Mouse (Mus musculus) heart, embryonic 15.5 days (tissue): ENCODE measurements at regions not wholly inside any gene's neighbourhood (a gene's known extent, or its start where the extent isn't known, plus 50 kb on each side); places are given as distances from the start of the nearest gene placed in this dataset.

Experiments used
- ATAC-seq: fragments of 200-750 bp; cut with Nextera tagmentation; replicated peaks from 2 replicates; pipeline ENCODE4 v1.8.0; 2017; ENCODE audit warnings: low read depth, moderate TSS enrichment; ENCODE audit not compliant: insufficient number of reproducible peaks, insufficient read depth, low FRiP score
- H3K27ac ChIP-seq: fragments of 300-500 bp; sonication (generic); 2 replicates; pipeline ENCODE4 v1.5.1; 2015; ENCODE audit warnings: mild to moderate bottlenecking, inconsistent platforms
- H3K27me3 ChIP-seq: fragments of 300-500 bp; sonication (generic); 2 replicates; pipeline ENCODE4 v1.6.1; 2015; ENCODE audit warnings: inconsistent platforms
- H3K36me3 ChIP-seq: fragments of 300-500 bp; sonication (generic); 2 replicates; pipeline ENCODE4 v1.6.1; 2015; ENCODE audit warnings: mild to moderate bottlenecking, inconsistent platforms
- H3K4me1 ChIP-seq: fragments of 300-500 bp; sonication (generic); replicated peaks from 2 replicates; pipeline ENCODE4 v1.6.1; 2015; ENCODE audit warnings: inconsistent platforms
- H3K4me2 ChIP-seq: fragments of 300-500 bp; sonication (generic); 2 replicates; pipeline ENCODE4 v1.6.1; 2015; ENCODE audit warnings: inconsistent platforms, mild to moderate bottlenecking, moderate library complexity
- H3K4me3 ChIP-seq: fragments of 300-500 bp; sonication (generic); 2 replicates; pipeline ENCODE4 v1.5.1; 2015; ENCODE audit warnings: mild to moderate bottlenecking, inconsistent platforms
- H3K9ac ChIP-seq: fragments of 300-500 bp; sonication (generic); 2 replicates; pipeline ENCODE4 v1.6.1; 2015; ENCODE audit warnings: mild to moderate bottlenecking, inconsistent platforms
- H3K9me3 ChIP-seq: fragments of 300-500 bp; sonication (generic); replicated peaks from 2 replicates; pipeline ENCODE4 v1.6.1; 2016; ENCODE audit warnings: inconsistent platforms
- WGBS: fragments of 180-500 bp; shearing (Covaris S2); methylation state at CpG from one replicate; pipeline ENCODE4 v1.1.7; 2015; ENCODE audit warnings: mixed read lengths; 5-methylcytosine and 5-hydroxymethylcytosine counted together

GRCm38 (mm10) chr15:61244511-61244910 is 321.7 kb upstream of the A1bg start:
- Histone ChIP-seq H3K4me2 (no peak overlapping the region), H3K9me3 (no peaks in the 10 kb centered on the region), H3K9ac (no peak overlapping the region), H3K4me1 (no peaks in the 10 kb centered on the region), H3K27me3 (no peaks in the 10 kb centered on the region), H3K4me3 (no peak overlapping the region), H3K36me3 (no peaks in the 10 kb centered on the region), H3K27ac (0 out of 2 replicates have a peak overlapping the region, but pooled peaks have one; percentile 42)
- no peak for ATAC-seq
- 64% methylated on average over 2 of the region's 2 CpGs for WGBS

- no peaks in the 10 kb centered on the region for H3K36me3 ChIP-seq
- H3K4me2 ChIP-seq, result no peak overlapping the region
- ATAC-seq, result no peak
- no peak overlapping the region for H3K9ac ChIP-seq
- no peak overlapping the region for H3K4me3 ChIP-seq
- no peaks in the 10 kb centered on the region for H3K9me3 ChIP-seq
- H3K27ac ChIP-seq, result no peak overlapping the region
- H3K27me3 ChIP-seq, result no peaks in the 10 kb centered on the region
- 56% methylated on average over 2 of the region's 2 CpGs for WGBS
- H3K4me1 ChIP-seq, result no peaks in the 10 kb centered on the region
Measured at GRCm38 (mm10) chr15:61242161-61242681, 319.4 kb upstream of the A1bg start.

GRCm38 (mm10) chr15:61241741-61242140 is 318.9 kb upstream of the A1bg start:
- H3K27me3 ChIP-seq, result no peaks in the 10 kb centered on the region
- no peak overlapping the region for H3K4me3 ChIP-seq
- H3K4me1 ChIP-seq, result no peaks in the 10 kb centered on the region
- 83% methylated on average over 1 of the region's 1 CpGs for WGBS
- no peak overlapping the region for H3K4me2 ChIP-seq
- no peak overlapping the region for H3K9ac ChIP-seq
- no peak for ATAC-seq
- no peaks in the 10 kb centered on the region for H3K9me3 ChIP-seq
- H3K36me3 ChIP-seq, result no peaks in the 10 kb centered on the region
- H3K27ac ChIP-seq, result no peak overlapping the region

- no peak for ATAC-seq
- no peak overlapping the region for H3K4me2 ChIP-seq
- no peaks in the 10 kb centered on the region for H3K36me3 ChIP-seq
- no peaks in the 10 kb centered on the region for H3K4me1 ChIP-seq
- H3K9ac ChIP-seq, result no peak overlapping the region
- no peaks in the 10 kb centered on the region for H3K9me3 ChIP-seq
- no peaks in the 10 kb centered on the region for H3K27me3 ChIP-seq
- H3K4me3 ChIP-seq, result no peak overlapping the region
- H3K27ac ChIP-seq, result no peak overlapping the region
Measured at GRCm38 (mm10) chr15:61240344-61240743, 317.5 kb upstream of the A1bg start.

DNA sequence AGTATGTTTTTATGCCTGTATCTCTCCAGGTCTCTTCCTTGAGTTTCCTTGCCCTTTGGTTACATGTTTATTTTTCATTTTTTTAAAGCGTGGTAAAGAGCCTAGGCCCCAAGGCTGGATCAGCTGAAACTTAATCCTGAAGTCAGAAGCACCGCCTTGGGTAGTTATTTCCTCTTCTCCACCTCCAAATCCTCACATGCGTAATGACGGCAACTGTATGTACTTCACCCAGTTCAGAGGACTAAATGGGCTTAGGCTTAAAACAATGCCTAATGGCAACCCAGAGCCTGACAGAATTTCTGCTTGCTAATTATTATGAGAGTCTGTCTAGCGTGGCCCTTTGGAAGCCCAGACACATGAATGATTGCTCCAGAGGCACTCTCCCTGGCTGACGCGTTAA is 316.6 kb upstream of the A1bg start:
- Histone ChIP-seq H3K36me3 (no peaks in the 10 kb centered on the region), H3K27ac (no peak overlapping the region), H3K4me3 (no peak overlapping the region), H3K4me2 (no peak overlapping the region), H3K9me3 (no peaks in the 10 kb centered on the region), H3K9ac (no peak overlapping the region), H3K4me1 (no peaks in the 10 kb centered on the region), H3K27me3 (no peaks in the 10 kb centered on the region)
- 79% methylated on average over 7 of the region's 7 CpGs for WGBS
- no peak for ATAC-seq

DNA sequence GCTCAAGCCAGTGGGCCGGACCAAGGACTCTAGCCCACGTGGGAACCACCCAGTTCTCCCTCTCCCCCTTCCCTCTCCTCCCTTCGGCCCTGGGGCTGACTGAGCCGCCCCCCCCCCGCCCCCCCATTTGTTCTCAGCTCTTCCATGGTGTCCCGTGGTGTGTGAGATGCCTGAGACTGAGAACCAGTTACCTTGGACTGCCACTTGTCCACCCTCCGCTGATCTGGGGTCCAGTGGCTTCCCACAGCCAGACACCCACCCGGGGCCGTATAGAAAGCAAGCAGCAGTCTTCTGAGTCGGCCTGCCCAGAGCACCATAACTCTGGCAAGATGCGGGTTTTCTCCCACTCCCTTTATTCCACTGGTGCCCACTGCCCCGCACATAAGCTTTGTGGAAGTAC is 316.2 kb upstream of the A1bg start:
- ATAC-seq, result no peak
- WGBS, result 70% methylated on average over 11 of the region's 12 CpGs
- Histone ChIP-seq H3K4me2 (no peak overlapping the region), H3K4me1 (no peaks in the 10 kb centered on the region), H3K9ac (no peak overlapping the region), H3K9me3 (no peaks in the 10 kb centered on the region), H3K4me3 (no peak overlapping the region), H3K36me3 (no peaks in the 10 kb centered on the region), H3K27ac (no peak overlapping the region), H3K27me3 (no peaks in the 10 kb centered on the region)

GRCm38 (mm10) chr15:61229579-61229978 is 306.8 kb upstream of the A1bg start:
- no peak; the same call in 1 of the 2 replicates for ATAC-seq

GRCm38 (mm10) chr15:61222923-61223322 is 300.1 kb upstream of the A1bg start:
- Histone ChIP-seq H3K4me1 (no peaks in the 10 kb centered on the region), H3K27ac (no peak overlapping the region), H3K4me2 (no peak overlapping the region), H3K9me3 (no peaks in the 10 kb centered on the region), H3K36me3 (no peaks in the 10 kb centered on the region), H3K9ac (no peak overlapping the region), H3K4me3 (no peak overlapping the region), H3K27me3 (no peaks in the 10 kb centered on the region)
- WGBS, result 27% methylated on average over 1 of the region's 1 CpGs
- ATAC-seq, result no peak

More at GRCm38 (mm10) chr15:61229579-61229978, 306.8 kb upstream of the A1bg start:
- Histone ChIP-seq H3K36me3 (no peaks in the 10 kb centered on the region), H3K27ac (no peak overlapping the region), H3K4me3 (no peak overlapping the region), H3K27me3 (no peaks in the 10 kb centered on the region), H3K4me1 (peaks cover 2% of the 10 kb centered on the region; the same call in 1 of the 2 replicates), H3K9me3 (no peaks in the 10 kb centered on the region), H3K9ac (no peak overlapping the region), H3K4me2 (no peak overlapping the region)
- WGBS, result 32% methylated on average over 3 of the region's 3 CpGs

DNA sequence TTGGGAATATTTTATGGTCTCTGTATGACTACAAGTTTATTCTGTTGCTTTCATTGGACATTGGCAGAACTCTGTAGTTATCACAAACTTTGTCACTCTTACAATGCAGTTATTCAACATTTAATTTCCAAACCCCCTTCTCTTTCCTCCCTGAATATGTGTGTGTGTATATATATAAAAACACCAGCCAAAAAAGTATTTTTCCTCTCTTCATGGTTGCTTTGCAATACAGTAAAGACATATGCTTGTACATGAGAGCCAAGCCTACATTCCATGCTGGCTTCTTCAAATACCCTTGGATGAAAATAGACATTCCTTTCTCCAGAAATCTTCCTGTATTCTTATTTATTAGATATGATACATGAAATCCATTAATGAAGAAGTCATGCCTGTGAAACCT is 287.3 kb upstream of the A1bg start:
- no peak overlapping the region for H3K27ac ChIP-seq

DNA sequence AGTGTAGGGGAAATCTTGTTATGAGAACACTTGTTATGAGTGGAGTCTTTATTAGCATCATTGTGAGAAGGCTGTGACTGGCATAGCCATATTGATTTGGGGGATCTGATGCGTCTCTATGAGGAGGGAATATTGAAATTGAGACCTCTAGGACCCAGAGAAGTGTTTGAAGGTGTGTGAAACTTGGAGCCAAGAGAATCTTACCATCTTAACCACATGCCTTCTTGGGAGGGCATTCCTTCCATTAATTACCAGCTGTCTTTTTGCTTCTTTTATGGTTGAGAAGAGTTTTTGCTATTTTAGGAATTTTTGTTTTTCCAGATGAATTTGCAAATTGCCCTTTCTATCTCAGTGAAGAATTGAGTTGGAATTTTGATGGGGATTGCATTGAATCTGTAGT is 267.2 kb upstream of the A1bg start:
- Histone ChIP-seq H3K9ac (no peak overlapping the region), H3K4me3 (no peak overlapping the region), H3K27ac (no peak overlapping the region), H3K27me3 (no peaks in the 10 kb centered on the region), H3K4me1 (no peaks in the 10 kb centered on the region), H3K9me3 (no peaks in the 10 kb centered on the region), H3K4me2 (no peak overlapping the region), H3K36me3 (no peaks in the 10 kb centered on the region)
- 87% methylated on average over 1 of the region's 1 CpGs for WGBS
- no peak for ATAC-seq

More for the DNA sequence above, 287.3 kb upstream of the A1bg start:
- Histone ChIP-seq H3K4me1 (no peaks in the 10 kb centered on the region), H3K9ac (no peak overlapping the region), H3K27me3 (no peaks in the 10 kb centered on the region), H3K9me3 (no peaks in the 10 kb centered on the region), H3K36me3 (no peaks in the 10 kb centered on the region), H3K4me2 (no peak overlapping the region), H3K4me3 (no peak overlapping the region)
- no peak for ATAC-seq

DNA sequence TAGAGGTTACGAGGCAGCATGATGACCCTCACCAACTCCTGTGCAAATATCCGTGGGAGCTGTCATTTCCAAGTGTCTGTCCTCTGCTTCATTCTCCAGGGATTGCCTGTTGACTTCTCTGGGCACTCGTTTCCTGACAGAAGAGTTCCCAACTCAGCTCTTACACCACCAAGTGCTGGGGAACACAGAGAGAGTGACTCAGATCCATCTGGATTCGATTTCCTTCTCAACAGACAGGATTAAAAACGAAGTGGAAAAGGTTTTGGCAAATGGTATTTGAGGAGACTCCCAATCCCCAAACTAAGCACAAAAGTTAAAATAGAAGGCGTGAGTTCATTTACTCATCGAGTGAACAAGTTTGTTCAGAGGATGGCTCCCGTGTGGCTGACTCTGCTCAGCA is 266.7 kb upstream of the A1bg start:
- Histone ChIP-seq H3K36me3 (no peaks in the 10 kb centered on the region), H3K27ac (no peak overlapping the region)
- 45% methylated on average over 8 of the region's 8 CpGs for WGBS

GRCm38 (mm10) chr15:61184597-61184963 is 261.8 kb upstream of the A1bg start:
- Histone ChIP-seq H3K4me2 (no peak overlapping the region), H3K36me3 (no peaks in the 10 kb centered on the region), H3K27ac (no peak overlapping the region), H3K9ac (no peak overlapping the region), H3K4me1 (no peaks in the 10 kb centered on the region), H3K4me3 (no peak overlapping the region), H3K27me3 (no peaks in the 10 kb centered on the region), H3K9me3 (no peaks in the 10 kb centered on the region)
- 71% methylated on average over 2 of the region's 2 CpGs for WGBS
- ATAC-seq, result no peak

More for the DNA sequence above, 266.7 kb upstream of the A1bg start:
- no peak for ATAC-seq
- Histone ChIP-seq H3K9me3 (no peaks in the 10 kb centered on the region), H3K4me1 (no peaks in the 10 kb centered on the region), H3K4me3 (no peak overlapping the region), H3K4me2 (no peak overlapping the region), H3K9ac (no peak overlapping the region), H3K27me3 (no peaks in the 10 kb centered on the region)
